Mouse (Mus musculus): ENCODE measurements around the gene Slf2. TPM values are rescaled to one million over a fixed set of nuclear protein-coding genes. Genes with fewer than 3 reads are reported as not detected.
A peak's percentile ranks its signal among the peaks of the same experiment; 100 is the strongest.

Gene Slf2
- total and polyA plus RNA-seq, 3 experiments, result 20.6 to 22.9 (median 22.6) TPM

- TF ChIP-seq ETS1 (conservative IDR thresholded peaks at IDR 0.05; ENCODE audit: low read depth, low read length) (no peak; the same call in 1 of the 2 replicates), MXI1 (IDR thresholded peaks at IDR 0.05; ENCODE audit: low read depth, low read length) (peak; percentile 58; the same call in 1 of the 2 replicates), TCF12 (IDR thresholded peaks at IDR 0.05; ENCODE audit: low read depth, low read length) (no peak), NELFE (IDR thresholded peaks at IDR 0.05; ENCODE audit: low read depth, low read length) (no peak), PAX5 (IDR thresholded peaks at IDR 0.05; ENCODE audit: low read length) (no peak), ZKSCAN1 (IDR thresholded peaks at IDR 0.05; ENCODE audit: borderline replicate concordance, low read depth, low read length) (no peak), IRF4 (IDR thresholded peaks at IDR 0.05; ENCODE audit: low read depth, low read length) (peak; percentile 28; the same call in 1 of the 2 replicates), MAZ (IDR thresholded peaks at IDR 0.05; ENCODE audit: low read depth, low read length) (peak; percentile 72), USF1 (IDR thresholded peaks at IDR 0.05; ENCODE audit: low read depth, low read length) (peak; percentile 46; the same call in 1 of the 2 replicates), HCFC1 (IDR thresholded peaks at IDR 0.05; ENCODE audit: low read depth, low read length) (no peak), MYC (IDR thresholded peaks at IDR 0.05; ENCODE audit: low read depth, low read length) (peak; percentile 2; the same call in 1 of the 2 replicates), POLR2AphosphoS2 (IDR thresholded peaks at IDR 0.05; ENCODE audit: low read depth, low read length) (no peak), MEF2A (IDR thresholded peaks at IDR 0.05; ENCODE audit: borderline replicate concordance, low read depth, low read length) (peak; percentile 60; the same call in 1 of the 2 replicates), POLR2A (IDR thresholded peaks at IDR 0.05; ENCODE audit: low read depth, low read length) (peak; percentile 13), RAD21 (IDR thresholded peaks at IDR 0.05; ENCODE audit: low read depth, low read length) (no peak), CHD1 (IDR thresholded peaks at IDR 0.05; ENCODE audit: low read depth, low read length) (no peak), JUN (IDR thresholded peaks at IDR 0.05; ENCODE audit: insufficient read depth, low read depth, low read length) (no peak), CHD2 (IDR thresholded peaks at IDR 0.05; ENCODE audit: low read length) (no peak), USF2 (conservative IDR thresholded peaks at IDR 0.05; ENCODE audit: low read depth, low read length) (no peak; the same call in 1 of the 2 replicates), E2F4 (IDR thresholded peaks at IDR 0.05; ENCODE audit: insufficient replicate concordance, low read depth, low read length) (no peak), ELF1 (IDR thresholded peaks at IDR 0.05; ENCODE audit: low read depth, low read length) (no peak), SMC3 (IDR thresholded peaks at IDR 0.05; ENCODE audit: low read depth, low read length) (no peak), SIN3A (IDR thresholded peaks at IDR 0.05; ENCODE audit: low read length) (no peak; the same call in none of the 2 replicates), KAT2A (IDR thresholded peaks at IDR 0.05; ENCODE audit: insufficient replicate concordance, low read length) (no peak), RCOR1 (conservative IDR thresholded peaks at IDR 0.05; ENCODE audit: low read depth, low read length) (no peak), GABPA (IDR thresholded peaks at IDR 0.05; ENCODE audit: insufficient replicate concordance, low read depth, low read length) (no peak), MAX (IDR thresholded peaks at IDR 0.05; ENCODE audit: low read length) (peak; percentile 57; the same call in 1 of the 2 replicates), ZNF384 (IDR thresholded peaks at IDR 0.05; ENCODE audit: low read depth, low read length) (no peak), MAFK (IDR thresholded peaks at IDR 0.05; ENCODE audit: insufficient replicate concordance, low read length) (no peak), ZMIZ1 (IDR thresholded peaks at IDR 0.05; ENCODE audit: low read depth, low read length) (no peak), JUND (conservative IDR thresholded peaks at IDR 0.05; ENCODE audit: low read depth, low read length) (no peak), TBP (conservative IDR thresholded peaks at IDR 0.05; ENCODE audit: low read depth, low read length) (no peak), CTCF (conservative IDR thresholded peaks at IDR 0.05 in 1 of 2, IDR thresholded peaks at IDR 0.05 in 1 of 2; ENCODE audit: low read depth in 2 of 2, low read length in 2 of 2) (no peak), BHLHE40 (IDR thresholded peaks at IDR 0.05; ENCODE audit: low read depth, low read length) (peak; percentile 50; the same call in 1 of the 2 replicates), EP300 (IDR thresholded peaks at IDR 0.05; ENCODE audit: low read length) (no peak), NRF1 (IDR thresholded peaks at IDR 0.05; ENCODE audit: low read depth, low read length) (no peak)
- Histone ChIP-seq H3K27me3 (replicated peaks) (peaks cover 37% of the 10 kb centered on the region), H3K4me3 (replicated peaks in 1 of 3; ENCODE audit: low read depth in 2 of 3, low read length in 2 of 3, poor library complexity in 1 of 3) (peak overlapping the region in 2 of 3 experiments; percentile 32 to 45), H3K27ac (ENCODE audit: insufficient read depth, low read depth) (peak overlapping the region; percentile 73), H3K4me2 (ENCODE audit: insufficient read depth, low read depth, poor library complexity, severe bottlenecking) (peak overlapping the region; percentile 77), H3K4me1 (ENCODE audit: control insufficient read depth in 1 of 2, insufficient read depth in 2 of 2) (peaks cover 23 to 43% of the 10 kb centered on the region in 2 experiments), H3K9me3 (replicated peaks; ENCODE audit: low read length) (no peaks in the 10 kb centered on the region), H3K36me3 (replicated peaks in 1 of 2; ENCODE audit: control insufficient read depth in 1 of 2, insufficient read depth in 1 of 2, low read length in 1 of 2) (peaks cover 5 to 17% of the 10 kb centered on the region in 2 experiments), H3K79me2 (replicated peaks; ENCODE audit: control insufficient read depth, extremely low read depth, insufficient read depth, poor library complexity, severe bottlenecking) (peaks cover 5% of the 10 kb centered on the region; the same call in 1 of the 2 replicates), H3K9ac (ENCODE audit: insufficient read depth, low read depth) (peak overlapping the region; percentile 87)
- in situ Hi-C loops (cut with MboI; ENCODE audit: low pct_ligation_motif_present, low pct_unique_long_range_greater_than_20kb, low sequenced_read_pairs) (no loop called here), dilution Hi-C loops (cut with MboI; ENCODE audit: extremely low pct_ligation_motif_present, extremely low pct_unique_long_range_greater_than_20kb, low sequenced_read_pairs) (no loop called here)
- no peak for DNase-seq (ENCODE audit: extremely low read depth)
Observed at GRCm38 (mm10) chr19:45016341-45017215, 85.6 kb downstream of the Slf2 start.
